Mouse (Mus musculus) intestine, embryonic 16.5 days (tissue): ENCODE data around the gene Dpp6. TPM values are rescaled to one million over a fixed set of nuclear protein-coding genes. Genes with fewer than 3 reads are reported as not detected.

Source experiments
- ATAC-seq: fragments of 200-750 bp; cut with Nextera tagmentation; 2 replicates; pipeline ENCODE4 v1.8.0; 2017; ENCODE audit warnings: moderate TSS enrichment, moderate library complexity
- H3K27ac ChIP-seq: fragments of 300-500 bp; sonication (generic); 2 replicates; pipeline ENCODE4 v1.5.1; 2014; ENCODE audit warnings: mild to moderate bottlenecking, low read length
- H3K27me3 ChIP-seq: fragments of 300-500 bp; sonication (generic); replicated peaks from 2 replicates; pipeline ENCODE4 v1.6.1; 2014; ENCODE audit warnings: low read length, control low read depth, mixed read lengths; ENCODE audit not compliant: control insufficient read depth, insufficient read depth
- H3K36me3 ChIP-seq: fragments of 300-500 bp; sonication (generic); 2 replicates; pipeline ENCODE4 v1.6.1; 2014; ENCODE audit warnings: low read length, control low read depth; ENCODE audit not compliant: control insufficient read depth, insufficient read depth
- H3K4me1 ChIP-seq: fragments of 300-500 bp; sonication (generic); 2 replicates; pipeline ENCODE4 v1.6.1; 2014; ENCODE audit warnings: low read length, control low read depth, mixed read lengths; ENCODE audit not compliant: control insufficient read depth, insufficient read depth
- H3K4me2 ChIP-seq: fragments of 300-500 bp; sonication (generic); 2 replicates; pipeline ENCODE4 v1.6.1; 2014; ENCODE audit warnings: low read depth, low read length, control low read depth
- H3K4me3 ChIP-seq: fragments of 300-500 bp; sonication (generic); 2 replicates; pipeline ENCODE4 v1.5.1; 2014; ENCODE audit warnings: mild to moderate bottlenecking, low read length
- H3K9ac ChIP-seq: fragments of 300-500 bp; sonication (generic); 2 replicates; pipeline ENCODE4 v1.6.1; 2014; ENCODE audit warnings: low read depth, low read length
- H3K9me3 ChIP-seq: fragments of 300-500 bp; sonication (generic); 2 replicates; pipeline ENCODE4 v1.6.1; 2016; ENCODE audit warnings: low read length, control low read depth; ENCODE audit not compliant: control insufficient read depth
- WGBS: fragments of 180-500 bp; shearing (Covaris S2); extraction: QIAGEN DNeasy Blood & Tissue Kit; methylation state at CpG from one replicate; pipeline ENCODE4 v1.1.7; 2014; 5-methylcytosine and 5-hydroxymethylcytosine counted together
- polyA plus RNA-seq: library from polyadenylated mRNA; unstranded; fragments of >200 nt; fragmentation: Nextera tagmentation; extraction: Ambion mirVana; gene quantifications from 2 replicates; pipeline ENCODE4 v1.2.1, GENCODE M21; 2015

Dpp6 gene
- polyA plus RNA-seq, 1 experiment from 2014 or later: 1.3 TPM

DNA sequence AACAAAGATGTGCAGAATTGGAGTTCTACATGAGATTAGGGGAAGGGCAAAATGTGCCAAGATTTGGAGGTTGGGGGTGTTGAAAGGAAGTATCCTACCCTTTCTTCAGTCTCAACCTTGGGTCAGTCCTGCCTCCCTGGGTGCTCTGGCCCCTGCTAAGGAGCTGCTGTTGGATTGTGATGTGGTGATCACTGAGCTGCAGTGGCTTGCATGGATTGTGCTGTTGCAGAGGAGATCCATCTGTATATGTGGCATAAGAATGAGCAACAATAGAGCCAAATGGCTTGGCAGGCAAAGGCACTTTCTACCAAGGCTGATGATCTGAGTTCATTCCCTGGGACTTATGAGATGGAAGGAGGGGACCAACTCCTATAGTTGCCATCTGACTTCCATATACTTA, 804.8 kb downstream of the Dpp6 start:
- Histone ChIP-seq H3K4me1 (no peaks in the 10 kb centered on the region), H3K9ac (no peak overlapping the region), H3K9me3 (no peaks in the 10 kb centered on the region), H3K27ac (no peak overlapping the region), H3K36me3 (no peaks in the 10 kb centered on the region), H3K4me3 (no peak overlapping the region), H3K4me2 (no peak overlapping the region), H3K27me3 (no peaks in the 10 kb centered on the region)
- no peak for ATAC-seq

DNA sequence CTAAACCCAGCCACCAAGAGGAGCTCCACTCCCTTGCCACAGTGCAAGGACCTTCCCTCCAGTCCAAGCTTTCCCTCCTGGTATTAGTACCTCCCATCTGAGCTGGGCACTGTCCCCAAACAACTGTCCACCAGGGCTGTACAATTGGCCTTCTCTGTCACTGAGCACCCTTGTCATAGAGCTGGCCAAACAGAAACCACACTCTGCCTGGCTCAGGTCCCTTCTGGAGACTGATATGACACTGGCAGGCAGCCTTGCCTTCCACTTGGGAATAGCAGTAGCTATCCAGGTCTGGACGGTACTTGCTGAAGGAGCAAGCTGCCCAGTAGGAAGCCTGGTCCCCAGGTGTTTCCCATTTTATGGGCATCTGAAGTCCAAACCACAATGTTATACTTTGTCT, 806.9 kb downstream of the Dpp6 start:
- no peaks in the 10 kb centered on the region for H3K27me3 ChIP-seq
- H3K4me1 ChIP-seq: no peaks in the 10 kb centered on the region
- no peaks in the 10 kb centered on the region for H3K9me3 ChIP-seq
- 62% methylated on average over 1 of the region's 1 CpGs for WGBS
- no peak overlapping the region for H3K9ac ChIP-seq
- H3K27ac ChIP-seq: no peak overlapping the region
- ATAC-seq: no peak
- no peaks in the 10 kb centered on the region for H3K36me3 ChIP-seq
- no peak overlapping the region for H3K4me2 ChIP-seq
- H3K4me3 ChIP-seq: no peak overlapping the region

DNA sequence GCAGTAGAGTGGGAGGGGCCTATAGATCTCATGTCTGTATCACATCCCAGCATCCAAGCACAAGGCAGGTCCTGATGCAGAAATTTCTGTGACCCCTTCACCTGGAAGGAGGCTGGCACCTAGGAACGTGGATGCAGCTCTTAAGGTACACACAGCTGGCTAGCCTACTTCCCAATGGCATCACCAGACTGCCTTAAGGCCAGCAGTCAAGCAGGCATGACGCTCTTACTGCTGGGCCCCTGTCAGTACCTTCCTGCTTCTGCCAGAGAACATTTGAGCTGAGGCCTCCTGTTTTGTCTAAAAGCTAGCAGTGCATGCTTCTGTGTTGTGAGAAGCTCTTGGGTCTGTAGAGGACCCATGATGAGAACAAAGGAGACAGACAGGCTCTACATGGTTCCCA, 815.1 kb downstream of the Dpp6 start:
- ATAC-seq: no peak
- Histone ChIP-seq H3K4me3 (no peak overlapping the region), H3K4me1 (no peaks in the 10 kb centered on the region), H3K27me3 (no peaks in the 10 kb centered on the region), H3K27ac (no peak overlapping the region), H3K9ac (no peak overlapping the region), H3K4me2 (no peak overlapping the region), H3K36me3 (no peaks in the 10 kb centered on the region), H3K9me3 (no peaks in the 10 kb centered on the region)
- 74% methylated on average over 2 of the region's 2 CpGs for WGBS

DNA sequence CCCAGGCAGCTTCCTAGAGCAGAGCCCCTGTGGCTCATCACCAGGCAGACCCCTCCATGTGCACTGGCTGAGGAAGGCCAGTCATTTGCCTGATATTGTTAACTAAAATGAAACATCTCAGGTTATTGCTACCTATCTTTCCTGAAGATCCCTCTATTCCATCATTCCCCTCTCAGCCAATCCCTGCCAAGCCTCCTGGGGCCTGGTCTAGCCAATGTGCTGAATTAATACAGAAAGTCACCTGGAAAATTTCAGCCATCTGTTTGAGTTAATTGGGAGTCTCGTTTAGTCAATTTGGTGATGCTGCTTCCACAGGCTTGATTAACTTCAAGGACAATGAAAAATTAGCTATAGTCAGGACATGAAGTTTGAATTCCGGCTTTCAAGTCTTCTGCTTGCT, 818.9 kb downstream of the Dpp6 start:
- ATAC-seq: no peak
- no peaks in the 10 kb centered on the region for H3K9me3 ChIP-seq
- no peak overlapping the region for H3K9ac ChIP-seq
- H3K4me1 ChIP-seq: no peaks in the 10 kb centered on the region
- no peak overlapping the region for H3K4me3 ChIP-seq
- H3K4me2 ChIP-seq: no peak overlapping the region
- H3K27me3 ChIP-seq: no peaks in the 10 kb centered on the region
- H3K36me3 ChIP-seq: no peaks in the 10 kb centered on the region
- H3K27ac ChIP-seq: no peak overlapping the region
- 83% methylated on average over 2 of the region's 2 CpGs for WGBS

DNA sequence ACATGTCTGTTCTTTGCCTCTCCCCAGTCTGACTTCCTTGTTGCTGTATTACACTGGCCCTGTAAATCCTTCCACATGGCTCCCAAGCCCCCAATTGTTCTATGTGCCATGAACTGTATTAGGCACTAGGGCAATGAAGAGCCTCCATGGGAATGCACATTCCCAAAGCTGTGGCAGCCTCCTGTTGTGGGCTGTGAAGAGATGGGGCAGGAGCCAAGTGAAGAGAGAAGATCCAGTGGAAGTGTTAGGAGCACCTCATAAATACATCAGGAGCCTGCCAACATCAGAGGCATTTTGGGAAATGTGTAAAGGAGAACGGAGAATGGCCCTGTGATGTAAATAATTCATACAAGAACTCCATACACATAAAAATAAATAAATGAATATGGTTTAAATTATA, 824.9 kb downstream of the Dpp6 start:
- Histone ChIP-seq H3K4me2 (no peak overlapping the region), H3K4me1 (no peaks in the 10 kb centered on the region), H3K27ac (no peak overlapping the region), H3K36me3 (no peaks in the 10 kb centered on the region), H3K9ac (no peak overlapping the region), H3K9me3 (no peaks in the 10 kb centered on the region), H3K4me3 (no peak overlapping the region), H3K27me3 (no peaks in the 10 kb centered on the region)
- ATAC-seq: no peak
- WGBS: 78% methylated on average over 1 of the region's 1 CpGs

DNA sequence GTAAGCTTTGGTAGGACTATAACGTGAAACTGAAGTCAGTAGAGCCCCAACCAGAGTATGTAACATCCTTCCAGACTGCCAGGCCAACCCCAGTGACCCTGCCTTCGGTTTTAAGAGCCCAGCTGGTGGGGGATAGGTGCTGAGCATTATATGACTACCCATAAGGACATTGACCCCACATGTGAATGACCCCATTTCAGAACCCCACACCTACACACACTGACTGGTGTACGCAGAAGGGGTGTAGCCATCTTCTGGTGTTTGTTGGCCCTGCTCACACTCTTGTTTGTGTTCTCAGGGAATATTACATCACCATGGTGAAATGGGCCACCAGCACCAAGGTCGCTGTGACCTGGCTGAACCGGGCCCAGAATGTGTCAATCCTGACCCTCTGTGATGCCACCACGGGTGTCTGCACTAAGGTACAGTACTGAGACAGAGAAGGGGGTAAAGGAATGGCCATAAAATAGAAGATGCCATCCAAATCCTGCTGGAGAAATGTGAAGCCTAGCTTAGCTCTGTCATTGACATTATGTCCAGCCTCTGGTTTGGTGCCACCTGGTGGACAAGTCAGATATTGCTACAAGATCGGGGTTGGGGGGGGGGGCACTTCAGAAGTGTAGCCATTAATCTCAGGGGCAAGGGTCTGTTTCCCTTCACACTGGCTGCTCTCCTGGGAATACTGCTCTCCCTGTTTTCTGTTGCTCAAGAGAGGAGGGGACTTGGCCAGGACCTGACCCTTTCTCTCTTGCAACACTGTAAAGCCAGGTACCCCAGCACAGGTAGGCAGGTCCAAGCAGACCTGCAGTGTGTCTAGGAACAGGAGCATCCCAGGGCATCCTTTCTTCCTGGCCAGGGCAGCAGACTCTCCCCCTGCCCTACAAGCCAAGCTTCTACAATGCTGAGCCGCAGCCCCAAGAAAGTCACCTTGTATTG, 835.1 kb downstream of the Dpp6 start:
- H3K27ac ChIP-seq: no peak overlapping the region
- H3K36me3 ChIP-seq: no peaks in the 10 kb centered on the region
- no peaks in the 10 kb centered on the region for H3K27me3 ChIP-seq
- H3K4me2 ChIP-seq: no peak overlapping the region
- ATAC-seq: no peak
- H3K9ac ChIP-seq: no peak overlapping the region
- 53% methylated on average over 8 of the region's 8 CpGs for WGBS
- H3K9me3 ChIP-seq: no peaks in the 10 kb centered on the region
- no peaks in the 10 kb centered on the region for H3K4me1 ChIP-seq
- H3K4me3 ChIP-seq: no peak overlapping the region

DNA sequence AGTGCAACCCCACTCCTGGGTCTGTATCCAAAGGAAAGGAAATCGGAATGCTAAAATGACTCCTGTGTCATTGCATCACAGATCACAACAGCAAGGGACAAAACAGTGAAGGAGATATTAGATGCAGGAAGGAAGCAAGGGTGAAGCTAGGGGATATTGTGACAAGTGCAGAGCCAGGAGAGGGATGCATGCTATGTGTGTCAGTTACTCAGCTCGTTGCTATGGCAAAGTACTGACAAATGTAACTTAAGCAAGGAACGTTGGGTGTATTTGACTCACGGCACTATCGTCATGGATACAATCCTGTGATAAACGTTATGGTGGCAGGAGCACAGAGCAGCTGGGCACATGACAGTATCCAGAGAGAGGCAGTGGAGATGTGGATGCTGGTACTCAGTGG, 839.1 kb downstream of the Dpp6 start:
- Histone ChIP-seq H3K4me1 (no peaks in the 10 kb centered on the region), H3K36me3 (no peaks in the 10 kb centered on the region), H3K27ac (no peak overlapping the region), H3K9ac (no peak overlapping the region), H3K4me2 (no peak overlapping the region), H3K27me3 (no peaks in the 10 kb centered on the region), H3K9me3 (no peaks in the 10 kb centered on the region), H3K4me3 (no peak overlapping the region)
- 51% methylated on average over 6 of the region's 6 CpGs for WGBS
- ATAC-seq: no peak

DNA sequence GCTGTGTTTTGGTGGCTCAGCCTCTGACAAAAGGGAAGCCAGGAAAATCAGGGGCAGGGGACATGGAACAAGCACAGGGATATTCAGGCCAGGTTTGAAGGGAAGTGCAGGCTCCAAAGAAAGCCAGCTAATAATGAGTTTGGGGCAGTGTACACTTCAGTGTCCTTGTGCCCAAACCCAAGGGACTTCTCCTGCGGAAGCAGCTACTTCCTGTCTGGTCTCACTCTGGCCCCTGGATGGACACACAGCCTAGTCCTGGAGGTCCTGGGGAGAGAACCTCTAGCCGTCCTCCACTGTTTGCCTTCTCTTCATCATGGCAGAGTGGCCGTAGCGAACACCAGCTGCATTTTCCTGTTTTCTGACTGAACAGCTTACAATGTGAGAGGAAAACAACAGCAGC, 840.7 kb downstream of the Dpp6 start:
- H3K36me3 ChIP-seq: no peaks in the 10 kb centered on the region
- no peaks in the 10 kb centered on the region for H3K9me3 ChIP-seq

DNA sequence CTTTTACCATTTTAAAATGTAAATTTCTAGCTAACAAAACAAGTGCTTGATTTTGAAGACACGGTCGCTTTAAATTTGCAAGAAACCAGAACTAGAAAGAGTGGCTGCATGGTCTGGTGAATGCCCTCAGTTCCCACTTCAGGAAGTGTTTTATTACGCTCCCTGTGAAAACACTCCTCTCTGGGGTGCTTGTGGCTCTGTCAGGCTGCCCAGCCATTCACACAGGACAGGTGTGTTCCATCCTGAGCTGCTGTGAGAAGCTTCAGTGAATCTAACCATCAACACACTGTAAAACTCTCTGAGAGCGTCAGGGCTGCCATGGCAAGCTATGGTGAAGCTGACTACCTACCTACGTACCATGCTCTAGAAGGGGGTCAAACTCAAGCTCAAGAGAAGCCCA, 841.2 kb downstream of the Dpp6 start:
- 76% methylated on average over 5 of the region's 5 CpGs for WGBS
- no peaks in the 10 kb centered on the region for H3K4me1 ChIP-seq
- H3K4me3 ChIP-seq: no peak overlapping the region
- no peaks in the 10 kb centered on the region for H3K27me3 ChIP-seq
- H3K9ac ChIP-seq: no peak overlapping the region
- no peaks in the 10 kb centered on the region for H3K36me3 ChIP-seq
- ATAC-seq: no peak
- H3K9me3 ChIP-seq: no peaks in the 10 kb centered on the region
- H3K27ac ChIP-seq: no peak overlapping the region
- H3K4me2 ChIP-seq: no peak overlapping the region

More for the DNA sequence above, 840.7 kb downstream of the Dpp6 start:
- Histone ChIP-seq H3K9ac (no peak overlapping the region), H3K4me2 (no peak overlapping the region), H3K4me1 (no peaks in the 10 kb centered on the region), H3K27me3 (no peaks in the 10 kb centered on the region), H3K4me3 (no peak overlapping the region), H3K27ac (no peak overlapping the region)
- 59% methylated on average over 4 of the region's 4 CpGs for WGBS
- ATAC-seq: 0 out of 2 replicates have a peak, but pooled peaks have one; percentile 21

DNA sequence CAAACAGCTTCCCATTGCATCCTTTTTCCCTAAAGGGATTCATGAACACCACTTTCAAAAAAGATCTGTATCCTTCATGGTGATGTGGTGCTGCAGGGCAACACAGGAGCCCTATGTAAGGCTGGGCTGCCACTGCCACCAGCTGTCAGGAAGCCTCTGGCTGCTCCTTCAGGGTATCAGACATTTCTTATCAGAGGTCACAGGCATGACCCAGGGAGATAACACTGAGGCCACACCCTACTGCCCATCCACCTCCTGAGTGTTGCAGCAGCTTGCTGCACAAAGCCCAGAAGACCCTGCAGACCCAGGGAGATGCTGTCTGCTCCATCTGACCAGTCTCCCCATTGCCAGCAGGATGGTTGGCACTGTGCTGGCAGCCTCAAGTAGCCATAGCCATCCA, 841.6 kb downstream of the Dpp6 start:
- H3K4me1 ChIP-seq: no peaks in the 10 kb centered on the region
- H3K27me3 ChIP-seq: no peaks in the 10 kb centered on the region
- no peak overlapping the region for H3K27ac ChIP-seq
- no peak overlapping the region for H3K9ac ChIP-seq
- H3K4me3 ChIP-seq: no peak overlapping the region
- H3K4me2 ChIP-seq: no peak overlapping the region
- H3K36me3 ChIP-seq: no peaks in the 10 kb centered on the region
- no peak for ATAC-seq
- no peaks in the 10 kb centered on the region for H3K9me3 ChIP-seq
